Mouse (Mus musculus) kidney, adult 11 months (tissue): Measurements from ENCODE around the gene Gclm.
"Not testable (repeated sequence)": the region's sequence is repeated elsewhere in the genome, so short reads cannot be mapped to it uniquely, and the experiment has no call there.

Source experiments
- DNase-seq: peaks from one replicate; pipeline ENCODE4 v3.0.0; 2022

Gene Gclm

GRCm38 (mm10) chr3:122243416-122244167 is 1.8 kb upstream of the Gclm start:
- peak; percentile 12 for DNase-seq

DNA sequence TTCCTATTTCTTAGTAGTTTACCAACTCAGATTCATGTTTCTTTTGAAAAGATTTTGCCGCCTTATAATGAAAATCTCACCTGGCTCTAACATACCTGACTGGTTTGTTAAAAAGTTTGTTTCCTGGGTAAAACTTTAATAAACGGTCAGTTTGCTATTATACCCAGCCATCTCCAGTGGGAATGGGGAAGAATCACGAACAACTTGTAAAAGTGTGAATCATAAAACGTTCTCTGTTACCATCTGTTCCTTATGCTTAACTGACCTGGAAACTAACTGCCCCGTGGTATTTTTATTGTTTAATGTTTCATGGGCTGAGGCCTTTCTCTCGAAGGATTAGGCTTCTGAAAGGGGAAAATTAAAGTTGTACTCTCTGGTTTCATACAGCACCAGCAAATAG is 598 bp upstream of the Gclm start:
- peak; percentile 12 for DNase-seq

DNA sequence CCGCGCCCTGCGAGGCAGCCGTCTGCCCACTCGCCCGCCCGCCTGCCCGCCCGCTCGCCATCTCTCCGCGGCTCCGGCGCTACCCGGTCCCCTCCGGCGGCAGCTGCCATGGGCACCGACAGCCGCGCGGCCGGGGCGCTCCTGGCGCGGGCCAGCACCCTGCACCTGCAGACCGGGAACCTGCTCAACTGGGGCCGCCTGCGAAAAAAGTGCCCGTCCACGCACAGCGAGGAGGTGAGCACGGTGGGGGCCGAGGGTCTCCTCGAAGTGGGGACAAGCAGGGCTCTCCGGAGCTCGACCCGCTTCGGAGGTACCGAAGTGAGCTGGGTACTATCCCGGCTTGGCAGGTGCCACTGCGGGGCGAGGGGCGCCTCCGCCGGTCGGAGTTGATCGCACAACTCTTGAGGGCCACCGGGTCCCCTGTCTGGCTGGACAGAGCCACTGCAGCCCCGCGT is 548 bp downstream of the Gclm start:
- DNase-seq, result peak; percentile 61

DNA sequence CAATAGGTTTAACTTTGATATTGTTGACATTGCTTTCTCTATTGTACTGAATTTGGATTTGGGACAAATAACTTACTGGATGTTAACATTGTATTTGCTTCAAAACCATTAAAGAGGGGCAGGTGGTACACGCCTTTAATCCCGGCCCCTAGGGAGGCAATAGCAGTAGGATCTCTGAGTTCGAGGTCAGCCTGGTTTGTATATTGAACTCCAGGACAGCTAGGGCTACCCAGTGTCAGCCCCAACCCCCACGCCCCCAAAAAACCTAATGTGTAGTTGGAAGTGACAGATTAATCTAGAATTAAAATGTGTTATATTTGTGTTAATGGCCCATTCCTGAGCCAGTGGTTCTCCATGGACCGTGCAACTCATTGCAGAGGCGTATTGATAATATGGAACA is 1.0 kb downstream of the Gclm start:
- DNase-seq, result no peak

- DNase-seq, result peak; percentile 46
These were observed 1.8 kb downstream of the Gclm start for GRCm38 (mm10) chr3:122246986-122247767.

DNA sequence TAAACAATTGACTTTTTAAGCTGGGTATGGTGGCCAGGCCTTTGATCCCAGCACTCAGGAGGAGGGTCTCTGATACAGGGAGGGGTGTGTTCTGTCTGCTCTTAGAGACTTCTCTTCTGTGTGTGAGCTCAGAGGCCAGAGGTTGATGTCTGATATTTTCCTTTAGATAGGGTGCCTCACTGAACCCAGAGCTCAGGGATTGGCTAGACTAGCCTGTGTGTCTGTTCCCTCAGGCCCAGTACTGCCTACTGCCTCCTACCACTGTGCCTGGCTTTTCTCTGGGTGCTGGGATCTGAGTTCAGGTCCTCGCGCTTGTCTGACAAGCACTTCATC is 2.4 kb downstream of the Gclm start:
- no peak for DNase-seq

DNA sequence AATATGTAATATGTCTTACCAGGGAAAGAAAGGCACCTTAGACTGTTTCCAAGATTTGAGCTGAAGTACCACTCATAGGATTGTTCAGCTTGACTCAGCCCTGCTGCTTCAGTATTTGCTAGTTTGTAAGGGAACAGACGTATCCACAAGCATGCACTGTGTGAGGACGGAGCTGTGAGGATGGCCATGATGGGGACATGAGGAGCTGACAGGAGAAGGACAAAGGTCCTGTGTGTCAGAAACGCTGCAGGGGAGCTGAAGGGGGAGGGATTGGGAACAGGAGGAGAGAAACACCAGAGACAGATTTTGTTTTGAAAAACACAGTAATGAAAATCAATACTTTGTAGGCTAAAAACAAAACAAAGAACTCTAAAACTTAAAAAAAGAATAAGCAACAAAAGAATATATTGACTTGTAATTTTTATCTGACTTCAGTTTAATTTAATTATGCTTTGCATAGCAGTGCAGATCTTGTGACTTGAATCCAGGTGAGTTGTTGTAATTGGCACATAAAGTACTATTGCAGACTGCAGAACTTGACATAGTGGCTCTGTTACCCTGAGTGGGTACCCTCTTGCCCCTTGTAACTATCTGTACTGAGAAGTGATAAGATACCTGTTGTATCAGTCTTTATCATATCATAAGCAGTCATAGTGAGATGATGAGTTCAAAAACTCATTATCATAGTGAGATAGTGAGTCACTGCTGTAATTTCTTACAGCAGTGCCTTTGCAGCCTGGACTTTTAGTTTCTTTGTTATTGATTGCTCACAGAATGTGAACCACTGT is 7.3 kb downstream of the Gclm start:
- no peak for DNase-seq

GRCm38 (mm10) chr3:122254050-122254449 is 8.7 kb downstream of the Gclm start:
- not testable (repeated sequence) for DNase-seq

DNA sequence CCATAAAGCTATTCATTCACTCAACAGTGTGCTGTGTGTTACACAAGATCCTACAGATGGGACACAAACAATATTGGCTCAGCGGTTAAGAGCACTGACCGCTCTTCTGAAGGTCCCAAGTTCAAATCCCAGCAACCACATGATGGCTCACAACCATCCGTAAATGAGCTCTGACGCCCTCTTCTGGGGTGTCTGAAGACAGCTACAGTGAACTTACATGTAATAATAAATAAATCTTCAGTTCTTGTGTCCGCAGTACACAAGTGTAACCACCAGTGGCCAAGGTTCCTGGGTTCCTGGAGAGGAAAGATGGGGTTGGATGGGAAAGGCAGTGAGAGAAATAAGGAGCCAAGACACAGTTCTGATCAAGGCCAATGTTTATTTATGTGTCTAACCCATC is 24.6 kb downstream of the Gclm start:
- no peak for DNase-seq

DNA sequence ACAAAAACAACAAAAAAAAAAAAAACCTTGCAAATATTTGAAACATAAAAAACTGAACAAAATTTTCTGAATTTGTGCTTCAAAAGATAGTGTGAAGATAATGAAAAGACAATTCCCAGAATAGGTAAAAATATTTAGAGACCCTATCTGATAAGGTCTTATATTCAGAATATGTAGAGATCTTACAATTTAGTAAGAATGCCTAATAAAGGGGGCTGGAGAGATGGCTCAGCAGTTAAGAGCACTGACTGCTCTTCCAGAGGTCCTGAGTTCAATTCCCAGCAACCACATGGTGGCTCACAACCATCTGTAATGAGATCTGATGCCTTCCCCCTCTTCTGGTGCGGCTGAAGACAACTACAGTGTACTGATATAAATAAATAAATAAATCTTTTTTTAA is 27.2 kb downstream of the Gclm start:
- DNase-seq, result not testable (repeated sequence)

- no peak for DNase-seq
These were observed 28.3 kb downstream of the Gclm start for GRCm38 (mm10) chr3:122273407-122274240.

GRCm38 (mm10) chr3:122274241-122275024 is 29.1 kb downstream of the Gclm start, which contains the start of gene Dnttip2:
TSS of gene Dnttip2 (plus strand) at chr3:122274388.
- DNase-seq, result peak; percentile 89

GRCm38 (mm10) chr3:122275111-122275510 is 29.8 kb downstream of the Gclm start:
- DNase-seq, result no peak

DNA sequence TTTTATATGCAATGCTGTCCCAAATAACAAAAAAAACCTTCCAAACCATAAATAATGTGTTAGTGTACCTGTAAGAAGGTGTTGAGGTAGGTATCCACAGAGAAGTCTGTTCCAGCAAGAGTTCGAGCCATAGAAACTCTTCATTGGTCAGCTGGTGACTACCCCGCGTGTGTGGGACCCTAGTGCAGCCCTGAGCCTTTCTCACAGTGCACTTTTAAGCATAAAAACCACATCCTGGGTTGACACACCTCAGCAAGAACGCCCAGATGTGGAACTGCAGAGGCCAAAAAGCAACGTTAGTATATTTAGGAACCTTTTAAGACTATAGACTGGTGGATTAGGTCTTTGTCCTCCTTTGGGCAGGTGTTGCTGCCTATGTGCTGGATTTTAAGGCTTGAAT is 41.8 kb downstream of the Gclm start:
- no peak for DNase-seq

- no peak for DNase-seq
These were observed 43.3 kb downstream of the Gclm start for GRCm38 (mm10) chr3:122288613-122289195.

DNA sequence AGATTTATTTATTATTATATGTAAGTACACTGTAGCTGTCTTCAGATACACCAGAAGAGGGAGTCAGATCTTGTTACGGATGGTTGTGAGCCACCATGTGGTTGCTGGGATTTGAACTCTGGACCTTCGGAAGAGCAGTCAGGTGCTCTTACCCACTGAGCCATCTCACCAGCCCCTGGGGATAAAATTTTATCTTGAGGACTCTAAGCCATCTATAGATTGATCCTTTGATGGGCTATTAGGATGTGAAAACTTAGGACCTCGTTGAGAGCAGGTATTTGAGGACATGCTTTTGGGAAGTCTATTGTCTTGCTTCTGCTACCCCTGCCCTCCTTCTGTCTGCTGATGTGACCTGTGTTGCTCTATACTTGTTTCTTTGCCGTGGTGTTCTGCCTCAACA is 44.0 kb downstream of the Gclm start:
- DNase-seq, result not testable (repeated sequence)

DNA sequence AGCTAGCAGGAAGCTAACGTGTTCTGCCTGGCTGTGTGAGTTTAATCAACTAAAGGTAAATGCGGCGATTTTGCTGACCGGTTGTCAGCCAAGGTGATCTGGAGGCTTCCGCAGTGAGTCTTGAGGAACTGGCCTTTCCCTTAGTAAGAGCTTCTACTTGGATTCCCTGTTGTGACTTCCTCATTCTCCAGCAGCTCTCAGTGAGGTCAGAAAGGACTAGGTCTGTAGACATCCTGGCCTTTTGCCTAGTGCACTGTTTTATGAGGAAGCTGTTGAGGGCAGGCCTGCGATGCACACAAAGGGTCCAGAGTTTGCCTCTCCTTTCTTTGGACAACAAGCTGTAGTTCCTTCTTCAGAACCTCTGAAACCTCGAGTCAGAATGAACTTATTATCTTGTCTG is 45.3 kb downstream of the Gclm start:
- DNase-seq, result no peak

DNA sequence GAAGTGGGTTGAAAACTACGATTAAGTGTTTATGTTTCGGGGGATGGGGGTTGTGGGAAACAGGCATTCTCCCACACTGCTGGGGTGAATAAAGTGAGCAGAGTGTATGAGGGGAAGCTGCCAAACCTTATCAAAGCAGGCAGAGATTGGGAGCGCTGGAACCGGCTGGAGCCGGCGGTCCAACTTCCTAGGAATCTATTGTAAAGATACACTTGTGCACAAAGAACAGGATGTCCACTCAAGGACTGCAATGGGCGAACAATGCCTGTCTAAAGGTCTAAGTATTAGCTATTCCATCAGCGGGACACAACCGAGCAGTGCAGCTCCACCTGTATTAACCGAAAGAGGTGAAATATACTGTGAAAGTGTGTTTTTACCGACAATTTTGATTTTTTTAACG is 46.5 kb downstream of the Gclm start:
- DNase-seq, result no peak

- DNase-seq, result peak; percentile 92
These were observed 47.2 kb downstream of the Gclm start for GRCm38 (mm10) chr3:122292300-122293222.
